Mouse (Mus musculus) mouse trophoblast stem cell (cell line): ENCODE measurements around the gene Mcrip2.

Experiments used
- in situ Hi-C, 2 experiments: fragments of 300-500 bp; cut with MseI, MboI; formaldehyde crosslinking; loops; 2 replicates in 1 of 2; 3 replicates in 1 of 2; pipeline ENCODE4 v1.15.1; 2025

The Mcrip2 gene

GRCm38 (mm10) chr17:25868601-25869191 lies at the start of gene Mcrip2:
TSS of gene Mcrip2 (minus strand) at chr17:25868764.
- in situ Hi-C loops = no loop called here

DNA sequence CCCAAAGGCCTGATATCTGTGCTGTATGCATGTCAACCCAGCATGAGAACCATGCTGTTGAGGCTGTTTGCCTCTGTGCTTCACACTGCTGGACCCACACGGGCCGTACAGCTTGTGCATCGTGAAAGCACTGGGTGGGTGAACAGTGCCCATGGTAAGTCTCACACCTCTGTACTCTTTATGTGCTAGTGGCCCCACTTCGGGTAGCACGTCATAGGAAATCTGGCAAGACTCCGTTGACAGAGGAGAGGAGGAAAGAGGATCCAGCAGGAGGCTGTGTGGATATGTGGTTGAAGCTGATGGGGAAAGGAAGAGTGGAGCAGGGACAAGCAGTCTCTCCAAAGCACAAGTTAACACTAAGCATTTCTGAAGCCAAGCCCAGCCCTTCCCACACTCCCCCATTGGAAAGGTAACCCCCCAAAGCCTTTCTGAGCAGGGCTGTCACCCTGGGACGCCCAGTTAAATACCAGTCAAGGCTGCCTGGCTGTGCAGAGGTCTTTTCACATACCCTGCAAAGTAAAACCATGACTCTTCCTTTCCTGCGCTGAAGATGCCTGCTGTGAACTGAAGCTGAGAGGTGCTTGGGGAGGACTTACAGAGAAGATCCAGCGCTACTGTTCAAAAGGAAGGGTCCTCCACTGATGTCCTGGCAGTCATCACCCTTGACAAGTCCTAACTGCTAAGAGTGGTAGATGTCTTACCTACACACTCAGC lies 49.6 kb upstream of the Mcrip2 start:
- in situ Hi-C loops = no loop called here

- in situ Hi-C loops = no loop called here
Observed at GRCm38 (mm10) chr17:25916931-25917647, 48.5 kb upstream of the Mcrip2 start.

DNA sequence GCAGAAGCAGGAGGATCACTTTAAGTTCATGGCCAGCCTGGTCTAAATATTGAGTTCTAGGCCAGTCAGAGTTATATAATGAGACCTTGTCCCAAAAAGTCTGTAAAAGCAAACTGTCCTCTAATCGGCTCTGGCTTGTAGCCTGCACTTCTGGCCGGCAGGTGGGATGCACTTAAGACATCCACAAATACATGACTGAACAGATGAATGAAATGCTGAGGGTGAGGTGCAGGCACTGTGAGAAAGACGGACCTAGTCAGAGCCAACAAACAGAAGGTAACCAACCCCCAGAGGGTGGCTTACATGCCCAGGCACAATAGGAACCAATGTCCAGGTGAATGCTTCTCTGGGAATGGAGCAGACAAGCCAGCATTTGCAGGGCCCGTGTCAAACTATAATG lies 45.7 kb upstream of the Mcrip2 start:
- in situ Hi-C loops = no loop called here

DNA sequence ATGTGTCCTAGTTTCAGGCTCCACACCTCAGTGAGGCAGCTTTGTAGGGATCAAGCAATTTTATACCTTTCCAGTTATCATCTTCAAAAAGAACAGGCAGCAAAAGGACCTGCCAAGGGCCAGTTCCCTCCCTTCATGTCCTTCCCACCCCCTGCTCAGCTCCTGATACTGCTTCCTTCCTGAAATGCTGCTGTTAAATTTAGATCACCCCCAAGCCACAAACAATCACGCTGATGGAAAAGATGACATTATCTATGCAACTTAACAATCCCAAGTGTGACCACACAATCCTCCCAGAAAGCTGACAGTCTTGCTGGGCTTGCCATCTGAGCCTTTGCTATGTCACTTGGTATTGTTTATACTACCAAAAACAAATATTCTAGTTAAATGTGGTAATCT lies 45.3 kb upstream of the Mcrip2 start:
- in situ Hi-C loops = no loop called here

GRCm38 (mm10) chr17:25913186-25913876 lies 44.8 kb upstream of the Mcrip2 start:
- in situ Hi-C loops = no loop called here

- in situ Hi-C loops = no loop called here
Observed at GRCm38 (mm10) chr17:25911816-25912215, 43.3 kb upstream of the Mcrip2 start.

- in situ Hi-C loops = no loop called here
Observed at GRCm38 (mm10) chr17:25907640-25908039, 39.1 kb upstream of the Mcrip2 start.

GRCm38 (mm10) chr17:25903061-25903460 lies 34.5 kb upstream of the Mcrip2 start:
- in situ Hi-C loops = no loop called here

DNA sequence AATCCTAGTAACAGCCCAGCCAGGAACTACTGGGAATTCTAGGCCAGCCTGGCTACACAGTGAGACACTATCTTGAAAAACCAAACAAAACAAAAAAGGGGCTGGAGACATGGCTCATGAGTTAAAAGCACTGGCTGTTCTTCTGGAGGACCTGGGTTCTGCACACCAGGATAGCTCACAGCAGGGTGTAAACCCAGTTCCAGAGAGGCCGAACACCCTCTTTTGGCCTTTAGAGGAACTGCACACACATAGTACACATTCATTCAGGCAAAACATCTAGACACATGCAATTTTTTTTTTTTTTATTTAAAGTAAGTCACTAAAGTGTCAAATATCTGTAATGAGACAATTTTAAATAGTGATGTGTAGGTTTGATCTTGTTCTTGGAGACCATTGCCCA lies 31.6 kb upstream of the Mcrip2 start:
- in situ Hi-C loops = no loop called here

- in situ Hi-C loops = no loop called here
Observed at GRCm38 (mm10) chr17:25895891-25896290, 27.3 kb upstream of the Mcrip2 start.

DNA sequence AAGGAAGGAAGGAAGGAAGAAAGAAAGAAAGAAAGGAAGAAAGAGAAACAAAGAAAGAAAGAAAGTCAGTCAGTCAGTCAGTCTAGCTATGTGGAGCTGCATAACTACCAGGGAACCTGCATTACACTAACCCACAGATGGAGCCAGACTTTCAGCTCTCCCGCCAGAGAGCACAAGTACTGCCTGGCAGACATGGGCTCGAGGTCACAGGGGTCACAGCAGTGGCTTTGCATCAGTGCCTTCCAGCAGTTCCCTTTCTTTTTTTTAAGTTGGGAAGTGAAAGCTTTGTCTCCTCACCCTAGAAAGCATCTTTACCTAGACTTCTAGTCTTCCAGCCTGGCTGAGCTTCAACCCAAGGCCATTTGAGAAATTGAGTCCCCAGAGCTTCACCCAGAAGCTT lies 26.9 kb upstream of the Mcrip2 start:
- in situ Hi-C loops = no loop called here

- in situ Hi-C loops = no loop called here
Observed at GRCm38 (mm10) chr17:25893975-25894617, 25.5 kb upstream of the Mcrip2 start.

GRCm38 (mm10) chr17:25888837-25889236 lies 20.3 kb upstream of the Mcrip2 start:
- in situ Hi-C loops = no loop called here

GRCm38 (mm10) chr17:25887467-25887866 lies 18.9 kb upstream of the Mcrip2 start:
- in situ Hi-C loops = no loop called here

DNA sequence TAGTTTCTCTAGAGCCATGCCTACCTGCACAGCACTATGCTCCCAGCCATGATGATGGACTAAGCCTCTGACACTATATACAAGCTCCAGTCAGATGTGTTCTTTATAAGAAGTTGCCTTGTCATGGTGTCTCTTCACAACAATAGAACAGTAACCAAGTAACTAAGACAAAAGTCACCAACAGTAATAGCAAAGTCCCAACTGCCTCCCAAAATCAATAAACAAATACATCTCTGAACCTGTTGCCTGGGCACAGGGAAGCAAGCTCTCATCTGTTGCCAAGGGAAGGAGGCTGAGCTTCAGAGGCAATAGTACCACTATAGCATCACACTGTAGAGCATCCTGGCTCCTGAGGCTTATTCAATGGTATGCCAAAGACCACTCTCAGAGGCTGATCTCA lies 18.2 kb upstream of the Mcrip2 start:
- in situ Hi-C loops = no loop called here

GRCm38 (mm10) chr17:25885636-25886035 lies 17.1 kb upstream of the Mcrip2 start:
- in situ Hi-C loops = no loop called here

- in situ Hi-C loops = no loop called here
Observed at GRCm38 (mm10) chr17:25883824-25884223, 15.3 kb upstream of the Mcrip2 start.

DNA sequence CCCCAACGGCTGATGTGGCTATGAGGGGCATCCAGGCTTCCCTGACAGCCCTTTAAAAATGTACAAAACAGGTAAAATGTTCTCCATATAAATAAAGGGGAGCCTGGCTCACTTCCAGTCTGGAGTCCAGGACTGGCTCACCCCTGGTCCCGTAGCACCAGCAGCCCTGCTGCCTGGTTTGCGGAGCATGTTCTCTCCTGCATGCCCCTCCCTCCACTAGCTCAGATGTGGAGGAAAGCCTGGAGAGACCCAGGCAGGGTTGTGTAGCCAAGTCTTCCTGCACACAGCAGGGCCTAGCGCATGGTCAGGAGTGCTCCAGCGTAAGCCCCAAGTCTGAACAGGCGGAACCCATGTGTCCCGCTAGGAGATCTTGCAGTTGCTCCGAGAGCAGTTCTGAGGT lies 14.7 kb upstream of the Mcrip2 start:
- in situ Hi-C loops = no loop called here

DNA sequence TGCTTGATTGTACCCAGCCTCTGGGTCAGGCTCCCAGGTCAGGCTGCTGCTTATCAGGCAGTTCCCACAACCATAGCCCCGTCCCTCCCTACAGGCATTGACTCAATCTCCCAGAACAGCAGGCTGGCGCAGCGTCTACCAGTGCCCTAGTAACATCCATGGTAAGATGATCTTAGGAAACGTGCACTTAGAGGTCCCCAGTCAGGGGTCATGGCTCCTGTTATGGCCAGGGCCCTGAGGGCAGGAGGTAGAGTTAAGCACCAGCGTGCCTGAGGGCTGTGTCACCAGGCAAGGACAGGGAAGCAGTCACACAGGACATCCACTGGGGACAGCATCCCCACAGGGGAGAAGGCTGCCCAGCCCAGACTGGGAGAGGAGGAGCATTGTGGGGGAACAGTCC lies 13.7 kb upstream of the Mcrip2 start:
- in situ Hi-C loops = no loop called here

DNA sequence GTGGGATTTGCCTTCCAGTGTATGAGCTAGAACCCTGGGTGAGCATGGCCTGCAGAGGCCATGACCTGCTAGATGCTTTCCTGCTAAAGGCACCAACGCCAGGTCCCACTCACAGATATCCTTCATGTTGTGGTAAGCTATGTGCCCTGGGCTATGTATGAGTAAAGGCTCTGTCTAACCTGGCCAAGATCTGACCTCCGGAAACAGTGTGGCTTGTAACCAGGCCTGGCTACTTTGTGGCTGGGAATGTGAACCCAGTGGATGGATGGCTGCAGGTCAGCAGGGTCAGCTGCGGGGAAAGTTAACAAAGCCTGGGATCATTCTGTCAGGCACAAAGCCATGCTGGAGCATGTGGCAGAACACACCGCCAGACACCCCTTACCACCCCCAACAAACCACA lies 13.1 kb upstream of the Mcrip2 start:
- in situ Hi-C loops = no loop called here
